Mouse (Mus musculus) stomach, embryonic 15.5 days (tissue): Measurements from ENCODE around the gene Cops4. TPM values are rescaled to one million over a fixed set of nuclear protein-coding genes. Genes with fewer than 3 reads are reported as not detected.

Experiments
- ATAC-seq: fragments of 200-750 bp; cut with Nextera tagmentation; 2 replicates; pipeline ENCODE4 v1.8.0; 2017; ENCODE audit warnings: low read depth, moderate number of reproducible peaks, moderate TSS enrichment; ENCODE audit not compliant: insufficient read depth, low FRiP score
- H3K27ac ChIP-seq: fragments of 300-500 bp; sonication (generic); 2 replicates; pipeline ENCODE4 v1.5.1; 2015; ENCODE audit warnings: mild to moderate bottlenecking, inconsistent platforms
- H3K27me3 ChIP-seq: fragments of 300-500 bp; sonication (generic); replicated peaks from 2 replicates; pipeline ENCODE4 v1.6.1; 2015; ENCODE audit warnings: inconsistent platforms
- H3K36me3 ChIP-seq: fragments of 300-500 bp; sonication (generic); 2 replicates; pipeline ENCODE4 v1.6.1; 2015; ENCODE audit warnings: inconsistent platforms
- H3K4me1 ChIP-seq: fragments of 300-500 bp; sonication (generic); 2 replicates; pipeline ENCODE4 v1.6.1; 2015; ENCODE audit warnings: inconsistent platforms
- H3K4me2 ChIP-seq: fragments of 300-500 bp; sonication (generic); 2 replicates; pipeline ENCODE4 v1.6.1; 2015; ENCODE audit warnings: mild to moderate bottlenecking, inconsistent platforms
- H3K4me3 ChIP-seq: fragments of 300-500 bp; sonication (generic); replicated peaks from 2 replicates; pipeline ENCODE4 v1.5.1; 2015; ENCODE audit warnings: inconsistent platforms
- H3K9ac ChIP-seq: fragments of 300-500 bp; sonication (generic); 2 replicates; pipeline ENCODE4 v1.6.1; 2015; ENCODE audit warnings: inconsistent platforms
- H3K9me3 ChIP-seq: fragments of 300-500 bp; sonication (generic); 2 replicates; pipeline ENCODE4 v1.6.1; 2016; ENCODE audit warnings: inconsistent platforms
- WGBS: fragments of 180-500 bp; shearing (Covaris S2); methylation state at CpG from one replicate; pipeline ENCODE4 v1.1.7; 2015; 5-methylcytosine and 5-hydroxymethylcytosine counted together
- polyA plus RNA-seq: library from polyadenylated mRNA; unstranded; fragments of >200 nt; fragmentation: Nextera tagmentation; extraction: Ambion mirVana; gene quantifications from 2 replicates; pipeline ENCODE4 v1.2.1, GENCODE M21; 2015

Cops4 gene
- polyA plus RNA-seq, 1 experiment from 2014 or later, result 159 TPM

DNA sequence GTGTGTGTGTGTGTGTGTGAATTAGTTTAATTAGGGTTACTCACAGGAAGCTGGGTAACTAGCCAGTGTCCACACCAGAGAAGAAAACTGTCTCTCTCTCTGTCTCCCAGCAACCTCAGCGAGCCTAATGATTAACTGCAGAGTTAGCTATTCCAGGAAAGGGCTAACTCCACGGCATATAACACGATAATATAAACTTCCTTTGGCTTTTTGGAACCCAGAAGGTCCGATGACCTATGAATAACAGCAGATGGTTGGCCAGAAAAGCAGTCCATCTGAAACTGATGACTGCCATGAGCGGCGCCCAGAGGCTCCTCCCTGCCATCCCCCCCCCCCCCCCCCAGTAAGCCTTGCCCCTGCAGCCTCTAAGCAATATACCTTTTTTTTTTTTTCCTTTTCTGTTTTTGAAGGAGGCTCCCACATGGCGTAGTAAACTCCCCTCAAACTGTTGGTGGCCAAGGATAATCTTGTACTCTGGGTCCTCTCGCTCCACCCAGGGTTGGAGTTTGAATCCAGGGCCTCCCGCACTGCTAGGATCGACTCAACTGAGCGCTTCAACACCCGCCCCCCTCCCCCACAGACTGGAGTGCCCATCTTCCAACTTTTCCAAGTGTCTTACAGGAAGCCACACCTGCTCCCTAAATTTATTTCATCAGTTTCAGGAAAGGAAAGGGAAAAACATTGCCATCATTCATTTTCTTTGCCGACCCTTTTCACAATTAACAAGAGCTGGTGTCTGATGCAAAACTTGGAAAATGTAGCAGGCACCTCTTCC lies 49.3 kb downstream of the Cops4 start:
- peak overlapping the region; percentile 31; the same call in 1 of the 2 replicates for H3K4me2 ChIP-seq
- H3K9me3 ChIP-seq, result no peaks in the 10 kb centered on the region
- H3K4me1 ChIP-seq, result peaks cover 13% of the 10 kb centered on the region; the same call in 1 of the 2 replicates
- no peak overlapping the region for H3K4me3 ChIP-seq
- 40% methylated on average over 13 of the region's 13 CpGs for WGBS
- H3K27me3 ChIP-seq, result no peaks in the 10 kb centered on the region
- peak overlapping the region; percentile 76 for H3K27ac ChIP-seq
- no peaks in the 10 kb centered on the region for H3K36me3 ChIP-seq
- H3K9ac ChIP-seq, result no peak overlapping the region
- ATAC-seq, result peak; percentile 36; the same call in 1 of the 2 replicates

DNA sequence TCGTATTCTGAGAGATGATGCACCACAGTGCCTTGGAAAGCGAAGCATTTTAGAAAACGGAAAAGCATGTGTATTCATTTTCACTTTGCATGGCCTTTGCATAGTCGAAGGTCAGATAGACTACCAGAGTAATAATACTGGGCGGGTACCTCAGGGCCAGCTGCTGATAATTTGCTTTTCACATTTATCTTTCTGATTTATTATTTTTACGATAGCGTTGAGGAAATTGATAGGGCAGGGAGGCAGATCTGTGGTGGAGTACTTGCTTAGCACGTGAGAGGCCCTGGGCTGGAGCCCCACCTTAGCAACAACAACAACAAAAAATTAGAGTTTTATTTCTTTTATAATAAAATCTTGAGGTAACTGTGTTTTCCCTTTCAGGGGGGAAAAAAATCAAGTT lies 50.1 kb downstream of the Cops4 start:
- Histone ChIP-seq H3K4me2 (peak overlapping the region; percentile 31; the same call in 1 of the 2 replicates), H3K4me1 (peaks cover 13% of the 10 kb centered on the region; the same call in 1 of the 2 replicates), H3K27me3 (no peaks in the 10 kb centered on the region), H3K4me3 (no peak overlapping the region), H3K27ac (peak overlapping the region; percentile 76; the same call in 1 of the 2 replicates), H3K9me3 (no peaks in the 10 kb centered on the region), H3K9ac (no peak overlapping the region), H3K36me3 (no peaks in the 10 kb centered on the region)
- ATAC-seq, result no peak
- 52% methylated on average over 8 of the region's 8 CpGs for WGBS

DNA sequence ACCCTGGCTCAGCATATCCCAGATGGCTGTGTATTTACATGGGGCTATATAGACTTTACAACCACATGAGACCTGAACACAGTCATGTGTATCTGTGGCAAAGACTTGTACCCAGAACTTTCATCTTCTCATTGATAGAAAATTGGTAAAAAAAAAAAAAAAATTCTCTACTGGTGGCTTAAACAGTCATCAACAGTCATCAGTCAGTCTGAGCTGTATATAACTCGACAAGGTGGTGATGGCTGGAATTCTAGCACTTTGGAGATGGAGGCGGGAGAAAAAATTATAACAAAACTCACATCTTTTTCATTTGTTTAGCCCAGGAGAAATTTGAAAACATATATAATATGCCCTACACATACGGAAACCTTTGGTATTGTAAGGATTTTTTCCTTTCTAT lies 50.7 kb downstream of the Cops4 start:
- 69% methylated on average over 3 of the region's 3 CpGs for WGBS
- Histone ChIP-seq H3K27me3 (no peaks in the 10 kb centered on the region), H3K9ac (no peak overlapping the region), H3K36me3 (no peaks in the 10 kb centered on the region), H3K4me1 (peaks cover 13% of the 10 kb centered on the region; the same call in 1 of the 2 replicates), H3K4me2 (no peak overlapping the region), H3K27ac (no peak overlapping the region), H3K9me3 (no peaks in the 10 kb centered on the region), H3K4me3 (no peak overlapping the region)
- no peak for ATAC-seq

DNA sequence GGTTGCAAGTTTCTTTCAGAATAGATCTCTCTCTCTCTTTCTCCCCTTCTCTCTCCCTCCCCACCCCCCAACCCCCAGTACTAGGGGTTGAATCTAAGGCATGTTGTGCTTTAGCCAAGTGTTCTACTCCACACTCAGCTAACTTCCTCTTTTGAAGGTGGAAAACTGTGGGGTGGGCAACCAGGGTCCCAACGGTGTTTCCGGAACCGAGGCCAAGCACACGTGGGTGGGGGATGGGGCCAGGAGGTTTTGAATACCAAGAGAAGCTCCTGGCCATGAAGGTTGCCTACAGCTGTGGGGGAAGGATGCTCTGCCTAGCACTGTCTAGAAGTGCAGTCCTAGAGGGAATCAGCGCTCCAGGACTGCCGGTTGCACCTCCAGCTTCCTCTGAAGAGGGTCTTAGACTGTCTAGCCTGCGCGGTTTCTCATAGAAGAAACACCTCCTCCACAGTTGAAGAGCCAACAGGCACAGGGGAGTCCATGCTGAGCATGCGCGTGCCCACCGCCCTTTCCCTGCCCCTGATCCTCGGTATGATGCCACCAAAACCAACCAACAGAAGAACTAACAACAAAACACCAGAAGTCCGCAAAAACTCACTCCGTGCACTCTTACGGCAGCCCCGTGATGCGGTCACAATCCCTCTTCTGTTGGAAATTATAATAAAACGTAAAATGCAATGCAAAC lies 51.3 kb downstream of the Cops4 start:
- no peak for ATAC-seq
- WGBS, result 77% methylated on average over 18 of the region's 18 CpGs
- Histone ChIP-seq H3K4me2 (peak overlapping the region; percentile 41), H3K9ac (no peak overlapping the region), H3K27me3 (no peaks in the 10 kb centered on the region), H3K9me3 (no peaks in the 10 kb centered on the region), H3K4me3 (peak overlapping the region; percentile 31; the same call in 1 of the 2 replicates), H3K36me3 (no peaks in the 10 kb centered on the region), H3K4me1 (peaks cover 13% of the 10 kb centered on the region; the same call in 1 of the 2 replicates), H3K27ac (0 out of 2 replicates have a peak overlapping the region, but pooled peaks have one; percentile 57)

DNA sequence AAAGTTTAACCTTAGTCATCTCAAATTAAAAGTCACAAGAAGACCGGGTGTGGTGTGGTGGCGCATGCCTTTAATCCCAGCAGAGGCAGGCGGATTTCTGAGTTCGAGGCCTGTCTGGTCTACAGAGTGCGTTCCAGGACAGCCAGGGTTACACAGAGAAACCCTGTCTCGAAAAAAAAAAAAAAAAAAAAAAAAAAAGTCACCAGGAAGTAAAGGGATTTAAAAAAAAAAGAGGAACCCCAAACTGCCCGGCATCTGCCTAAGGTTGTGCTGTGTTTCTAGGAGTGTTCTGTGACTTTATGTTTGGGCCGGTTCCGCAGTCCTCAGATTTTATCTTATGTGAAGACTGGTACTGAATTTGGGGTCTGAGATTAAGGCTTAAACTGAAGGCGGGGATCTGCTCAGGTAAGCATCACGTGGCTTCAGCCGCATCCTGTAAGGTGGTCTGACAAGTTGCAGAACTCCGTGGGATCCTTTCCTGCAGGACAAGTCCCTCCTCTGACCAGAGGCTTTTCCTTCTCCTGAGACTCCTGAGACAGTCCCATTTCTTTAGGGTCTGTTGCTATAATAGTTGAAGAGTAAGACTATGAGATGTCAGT lies 52.0 kb downstream of the Cops4 start:
- peak overlapping the region; percentile 41 for H3K4me2 ChIP-seq
- no peak overlapping the region for H3K9ac ChIP-seq
- H3K36me3 ChIP-seq, result no peaks in the 10 kb centered on the region
- no peaks in the 10 kb centered on the region for H3K9me3 ChIP-seq
- no peaks in the 10 kb centered on the region for H3K27me3 ChIP-seq
- ATAC-seq, result no peak
- H3K4me1 ChIP-seq, result peaks cover 13% of the 10 kb centered on the region; the same call in 1 of the 2 replicates
- H3K27ac ChIP-seq, result 0 out of 2 replicates have a peak overlapping the region, but pooled peaks have one; percentile 57
- H3K4me3 ChIP-seq, result peak overlapping the region; percentile 31
- 52% methylated on average over 13 of the region's 13 CpGs for WGBS

DNA sequence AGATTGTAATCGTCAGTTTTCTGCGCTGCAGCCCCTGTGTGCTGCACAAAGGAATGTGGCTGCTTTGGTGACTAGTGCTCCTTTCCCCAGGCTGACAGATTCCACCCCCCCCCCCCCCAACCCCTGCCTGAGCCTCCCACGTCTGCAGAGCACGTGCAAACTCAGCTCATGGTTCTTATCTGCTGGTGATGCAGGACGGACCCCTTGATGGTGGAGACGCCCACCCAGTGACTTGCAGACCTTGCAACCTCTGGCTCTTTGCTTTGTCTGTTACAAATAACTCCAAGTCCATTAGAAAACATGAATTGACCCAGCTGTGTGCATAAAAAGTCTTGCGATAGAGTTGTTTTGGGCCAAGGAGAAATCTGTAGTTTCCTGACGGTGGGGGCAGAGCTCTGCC lies 52.6 kb downstream of the Cops4 start:
- Histone ChIP-seq H3K27me3 (no peaks in the 10 kb centered on the region), H3K36me3 (no peaks in the 10 kb centered on the region), H3K4me1 (peaks cover 13% of the 10 kb centered on the region; the same call in 1 of the 2 replicates), H3K4me3 (peak overlapping the region; percentile 31), H3K27ac (peak overlapping the region; percentile 57; the same call in 1 of the 2 replicates), H3K4me2 (peak overlapping the region; percentile 41), H3K9ac (no peak overlapping the region), H3K9me3 (no peaks in the 10 kb centered on the region)
- ATAC-seq, result peak; percentile 27; the same call in 1 of the 2 replicates
- WGBS, result 10% methylated on average over 8 of the region's 8 CpGs

- Histone ChIP-seq H3K4me2 (peak within 1 kb of the TSS; percentile 41), H3K9ac (no peak within 1 kb of the TSS), H3K27ac (peak within 1 kb of the TSS; percentile 73), H3K9me3 (no peaks in the 10 kb centered on the region), H3K4me3 (peak within 1 kb of the TSS; percentile 31), H3K4me1 (peaks cover 8% of the 10 kb centered on the region; the same call in 1 of the 2 replicates), H3K27me3 (no peaks in the 10 kb centered on the region), H3K36me3 (no peaks in the 10 kb centered on the region)
- peak; percentile 82 for ATAC-seq
- WGBS, result 24% methylated on average over 7 of the region's 7 CpGs
These were observed 54.0 kb downstream of the Cops4 start, which contains the start of gene Plac8 for GRCm38 (mm10) chr5:100572069-100572468. Gene Plac8 (minus strand): TSS chr5:100572245.

DNA sequence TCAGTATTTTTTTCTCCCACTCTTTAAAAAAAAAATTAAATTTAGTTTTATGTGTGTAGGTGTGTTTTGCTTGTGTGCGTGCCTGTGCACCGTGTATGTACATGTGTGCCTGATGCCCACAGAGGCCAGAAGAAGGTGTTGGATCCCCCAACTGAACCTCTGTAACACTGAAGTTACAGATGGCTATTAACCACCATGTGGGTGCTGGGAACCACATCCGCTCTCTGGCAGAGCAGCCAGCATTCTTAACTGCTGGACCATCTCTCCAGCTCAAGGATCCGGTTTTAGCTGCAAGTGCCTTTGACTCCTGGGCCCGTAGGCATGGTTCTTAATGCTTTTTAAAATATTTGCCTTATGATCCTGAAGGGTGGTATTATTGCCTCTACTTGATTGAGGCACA lies 55.1 kb downstream of the Cops4 start:
- Histone ChIP-seq H3K4me2 (no peak overlapping the region), H3K27ac (no peak overlapping the region), H3K4me1 (0 out of 2 replicates have a peak, but pooled peaks cover 7% of the 10 kb centered on the region), H3K36me3 (no peaks in the 10 kb centered on the region), H3K9me3 (no peaks in the 10 kb centered on the region), H3K4me3 (no peak overlapping the region), H3K9ac (no peak overlapping the region), H3K27me3 (no peaks in the 10 kb centered on the region)
- ATAC-seq, result no peak
- 78% methylated on average over 5 of the region's 5 CpGs for WGBS

DNA sequence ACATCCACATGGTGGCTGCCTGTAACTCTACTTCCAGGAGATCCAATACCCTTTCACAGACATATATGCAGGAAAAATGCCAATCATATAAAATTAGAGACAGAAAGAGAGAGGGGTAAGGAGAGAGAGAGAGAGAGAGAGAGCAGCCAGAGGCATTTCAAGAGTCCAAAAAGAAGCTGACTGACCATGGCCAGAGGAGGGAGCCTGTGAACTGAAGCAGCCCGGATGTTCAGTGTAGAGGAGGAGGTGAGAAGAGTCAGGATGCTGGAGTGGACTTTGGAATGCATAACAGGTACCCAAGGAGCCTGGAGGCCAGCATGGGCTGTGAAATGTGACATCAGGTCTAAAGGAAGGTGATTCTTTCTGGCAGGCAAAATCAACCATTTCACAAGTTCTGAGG lies 56.7 kb downstream of the Cops4 start:
- WGBS, result 52% methylated on average over 1 of the region's 1 CpGs

DNA sequence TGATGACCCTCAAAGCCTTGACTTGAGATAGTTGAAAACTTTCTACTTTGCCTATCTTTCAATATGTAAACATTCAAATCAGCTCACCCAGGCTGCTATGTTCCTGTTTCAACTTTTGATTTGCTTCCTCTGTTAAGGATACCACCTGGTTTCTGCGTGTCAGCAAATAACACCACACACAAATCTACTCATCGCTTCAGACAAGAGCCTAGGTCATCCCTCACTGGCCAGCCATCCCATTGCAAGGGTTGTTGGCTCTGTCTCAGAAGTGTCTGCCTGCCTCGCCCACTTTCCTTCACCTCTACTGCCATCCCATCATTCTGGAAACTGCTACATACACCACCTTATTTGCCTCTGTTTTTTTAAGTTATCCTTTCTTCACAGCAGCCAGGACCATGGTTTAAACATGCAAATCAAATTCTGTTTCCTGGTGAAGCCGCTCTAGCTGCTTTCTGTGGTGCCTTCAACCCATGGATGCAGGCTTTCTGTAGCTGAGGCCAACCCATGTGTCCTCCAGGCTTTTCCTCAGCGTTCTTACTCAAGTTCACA lies 60.8 kb downstream of the Cops4 start:
- Histone ChIP-seq H3K4me1 (no peaks in the 10 kb centered on the region), H3K9ac (no peak overlapping the region), H3K9me3 (no peaks in the 10 kb centered on the region), H3K27ac (no peak overlapping the region), H3K4me3 (no peak overlapping the region), H3K27me3 (no peaks in the 10 kb centered on the region), H3K36me3 (no peaks in the 10 kb centered on the region), H3K4me2 (no peak overlapping the region)
- ATAC-seq, result no peak
- WGBS, result 76% methylated on average over 5 of the region's 5 CpGs

More for the DNA sequence above, 56.7 kb downstream of the Cops4 start:
- Histone ChIP-seq H3K4me2 (no peak overlapping the region), H3K4me3 (no peak overlapping the region), H3K9me3 (no peaks in the 10 kb centered on the region), H3K27me3 (no peaks in the 10 kb centered on the region), H3K27ac (no peak overlapping the region), H3K9ac (no peak overlapping the region), H3K36me3 (no peaks in the 10 kb centered on the region), H3K4me1 (0 out of 2 replicates have a peak, but pooled peaks cover 1% of the 10 kb centered on the region)
- ATAC-seq, result no peak

DNA sequence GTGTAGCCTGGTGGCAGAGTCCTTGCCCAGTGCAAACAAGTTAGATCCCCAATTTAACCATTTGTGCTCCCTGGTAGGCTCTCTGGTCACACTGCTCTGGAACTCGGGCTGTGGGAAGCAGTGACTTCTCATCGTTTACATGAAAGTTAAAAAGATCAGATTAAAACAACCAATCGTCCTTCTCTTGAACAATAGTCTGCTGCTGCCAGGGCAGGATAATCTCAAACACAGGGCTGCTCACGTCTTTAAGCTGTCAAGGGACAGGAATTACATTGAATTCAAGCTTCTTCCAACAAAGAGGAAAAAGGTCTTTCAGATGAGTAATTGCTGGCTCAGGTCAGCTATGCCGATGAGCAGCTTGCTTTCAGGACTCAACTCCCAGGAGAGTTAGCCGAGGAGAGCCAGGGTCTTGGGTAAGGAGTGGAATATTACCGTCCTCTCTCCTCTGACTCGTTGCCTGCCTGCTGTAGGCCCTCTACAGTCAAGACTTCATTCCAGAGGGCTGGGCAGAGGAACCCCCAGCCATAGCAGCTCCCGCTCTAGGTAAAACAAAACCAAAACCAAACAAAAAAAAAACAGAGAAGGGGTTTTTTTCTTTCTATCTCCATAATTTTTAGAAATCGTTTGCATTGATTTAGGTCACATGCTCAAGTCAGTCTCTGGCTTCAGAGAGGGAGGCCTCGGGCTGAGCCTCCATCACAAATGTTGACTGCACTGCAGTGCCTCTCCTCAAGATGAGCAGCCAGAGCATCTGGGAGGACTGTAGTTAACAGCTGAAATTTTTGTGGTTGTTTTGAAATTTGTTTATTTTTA lies 63.7 kb downstream of the Cops4 start:
- H3K4me3 ChIP-seq, result no peak overlapping the region
- no peak overlapping the region for H3K4me2 ChIP-seq
- no peaks in the 10 kb centered on the region for H3K27me3 ChIP-seq
- H3K36me3 ChIP-seq, result no peaks in the 10 kb centered on the region
- 47% methylated on average over 11 of the region's 11 CpGs for WGBS
- H3K9me3 ChIP-seq, result no peaks in the 10 kb centered on the region
- no peaks in the 10 kb centered on the region for H3K4me1 ChIP-seq
- no peak for ATAC-seq
- H3K9ac ChIP-seq, result no peak overlapping the region
- H3K27ac ChIP-seq, result no peak overlapping the region
